23 mouse cellular contexts compared by ENCODE assay signal in the genomic region with DNA sequence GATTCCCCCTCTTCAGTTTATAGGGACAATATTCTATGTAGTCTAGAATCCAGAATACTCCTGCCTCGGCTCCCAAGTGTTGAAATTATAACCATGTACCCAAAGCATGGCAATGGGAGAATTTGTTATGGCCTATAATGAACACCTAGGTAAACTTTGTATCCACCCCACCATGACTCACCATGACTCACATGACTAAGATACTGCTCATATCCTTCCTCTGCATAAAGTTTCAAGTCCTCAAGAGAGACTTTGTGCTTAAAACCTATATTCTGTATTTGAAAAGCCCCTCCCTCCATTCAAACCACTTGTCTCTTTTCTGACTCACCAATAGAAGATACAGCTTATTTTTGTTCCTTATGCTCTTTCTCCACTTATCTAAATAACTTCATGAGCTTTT. TPM values are rescaled to one million over a fixed set of nuclear protein-coding genes. Genes with fewer than 3 reads are reported as not detected.
DNase-seq lines count a peak whose midpoint lies in the region; ATAC-seq and TF ChIP-seq lines count a peak whose summit lies in the region.
"Had no signal": no experiment of that assay in that cellular context is flagged by ENCODE, and none has a peak within 500 bp of the region (broad histone marks: within the 10 kb centered on the region; RNA-seq: fewer than 3 reads in every experiment).

No protein-coding gene starts in this region.

- H3K27ac ChIP-seq in MEL (ENCODE audit: control insufficient read depth, low read depth, low read length) = peak overlapping the region; percentile 21
- H3K27ac ChIP-seq in intestine, embryonic 15.5 days = no peak overlapping the region
- H3K27ac ChIP-seq in stomach, postnatal 0 days (replicated peaks) = no peak overlapping the region
- H3K27ac ChIP-seq: embryonic facial prominence, embryonic 12.5 days; forebrain, embryonic 12.5 days; heart, embryonic 10.5 days; hindbrain, embryonic 10.5 days; hindbrain, embryonic 14.5 days had no signal

- WGBS in intestine, embryonic 15.5 days = 86% methylated on average over 1 of the region's 1 CpGs
- 77% methylated on average over 1 of the region's 1 CpGs for WGBS in stomach, postnatal 0 days

- peaks cover 22 to 34% of the 10 kb centered on the region in 2 experiments for H3K36me3 ChIP-seq in MEL (ENCODE audit: control insufficient read depth in 1 of 2, insufficient read depth in 2 of 2, low read length in 2 of 2)
- peaks cover 42% of the 10 kb centered on the region for H3K36me3 ChIP-seq in intestine, embryonic 15.5 days
- peaks cover 33% of the 10 kb centered on the region for H3K36me3 ChIP-seq in stomach, postnatal 0 days (ENCODE audit: control insufficient read depth, insufficient read depth, low read length)

- TF ChIP-seq EP300 in MEL (IDR thresholded peaks at IDR 0.05; ENCODE audit: low read depth in 1 of 2, low read length in 2 of 2) = no peak
- no peak for TF ChIP-seq EP300 in stomach, postnatal 0 days (optimal IDR thresholded peaks at IDR 0.05)

- no peak overlapping the region for H3K4me3 ChIP-seq in MEL (ENCODE audit: control insufficient read depth in 1 of 2, insufficient read depth in 1 of 2, low read depth in 2 of 2, low read length in 2 of 2)
- H3K4me3 ChIP-seq in intestine, embryonic 15.5 days (replicated peaks) = no peak overlapping the region
- no peak overlapping the region for H3K4me3 ChIP-seq in stomach, postnatal 0 days (ENCODE audit: low read depth, low read length)
- H3K4me3 ChIP-seq: embryonic facial prominence, embryonic 12.5 days; forebrain, embryonic 12.5 days; heart, embryonic 10.5 days; hindbrain, embryonic 10.5 days had no signal

- no peak for TF ChIP-seq RAD21 in MEL (IDR thresholded peaks at IDR 0.05; ENCODE audit: low read depth, low read length)

- H3K79me2 ChIP-seq in MEL (ENCODE audit: control insufficient read depth, insufficient read depth, low read length, poor library complexity) = peaks cover 2% of the 10 kb centered on the region; the same call in 1 of the 2 replicates

- H3K4me2 ChIP-seq in intestine, embryonic 15.5 days (replicated peaks) = no peak overlapping the region
- no peak overlapping the region for H3K4me2 ChIP-seq in stomach, postnatal 0 days (replicated peaks; ENCODE audit: low read depth)
- H3K4me2 ChIP-seq: embryonic facial prominence, embryonic 12.5 days; forebrain, embryonic 12.5 days; hindbrain, embryonic 14.5 days had no signal

- TF ChIP-seq CTCF in MEL (IDR thresholded peaks at IDR 0.05 in 2 of 3, conservative IDR thresholded peaks at IDR 0.05 in 1 of 3; ENCODE audit: control insufficient read depth in 1 of 3, insufficient read depth in 1 of 3, low read depth in 2 of 3, low read length in 3 of 3, poor library complexity in 1 of 3, severe bottlenecking in 1 of 3) = no peak
- no peak for TF ChIP-seq CTCF in stomach, postnatal 0 days (IDR thresholded peaks at IDR 0.05; ENCODE audit: low read depth)

- H3K27me3 ChIP-seq in MEL (ENCODE audit: control insufficient read depth in 1 of 2, insufficient read depth in 2 of 2, low read length in 2 of 2) = no peaks in the 10 kb centered on the region
- no peaks in the 10 kb centered on the region for H3K27me3 ChIP-seq in intestine, embryonic 15.5 days (replicated peaks)
- H3K27me3 ChIP-seq in stomach, postnatal 0 days (ENCODE audit: control insufficient read depth, insufficient read depth, low read length) = no peaks in the 10 kb centered on the region
- H3K27me3 ChIP-seq: embryonic facial prominence, embryonic 12.5 days; forebrain, embryonic 12.5 days had no signal

- H3K9ac ChIP-seq in MEL (ENCODE audit: control insufficient read depth, low read depth, low read length, poor library complexity, severe bottlenecking) = no peak overlapping the region
- H3K9ac ChIP-seq in intestine, embryonic 15.5 days = no peak overlapping the region
- no peak overlapping the region for H3K9ac ChIP-seq in stomach, postnatal 0 days (ENCODE audit: low read length)
- H3K9ac ChIP-seq: embryonic facial prominence, embryonic 12.5 days; forebrain, embryonic 12.5 days; hindbrain, embryonic 14.5 days had no signal

- peaks cover 11 to 14% of the 10 kb centered on the region in 2 experiments for H3K4me1 ChIP-seq in MEL (ENCODE audit: control insufficient read depth in 1 of 2, insufficient read depth in 2 of 2, low read length in 2 of 2)
- H3K4me1 ChIP-seq in intestine, embryonic 15.5 days (replicated peaks) = no peaks in the 10 kb centered on the region
- no peaks in the 10 kb centered on the region for H3K4me1 ChIP-seq in stomach, postnatal 0 days (replicated peaks; ENCODE audit: control insufficient read depth, insufficient read depth)
- H3K4me1 ChIP-seq: embryonic facial prominence, embryonic 12.5 days; forebrain, embryonic 12.5 days; hindbrain, embryonic 10.5 days had no signal

- no peaks in the 10 kb centered on the region for H3K9me3 ChIP-seq in MEL (replicated peaks; ENCODE audit: insufficient read depth, low read length)
- H3K9me3 ChIP-seq in intestine, embryonic 15.5 days = no peaks in the 10 kb centered on the region
- H3K9me3 ChIP-seq in stomach, postnatal 0 days (ENCODE audit: control insufficient read depth, low read length) = no peaks in the 10 kb centered on the region
- H3K9me3 ChIP-seq: embryonic facial prominence, embryonic 12.5 days; forebrain, embryonic 12.5 days; G1E; heart, embryonic 10.5 days; hindbrain, embryonic 10.5 days had no signal

- intact Hi-C loops in heart, postnatal 36 days (cut with DNase I) = no loop called here

- DNase-seq in 3T3-L1 (ENCODE audit: low read depth, low spot score) (peak; percentile 82), MEL (ENCODE audit: low read depth, low spot score) (peak; percentile 41)
- no peak for DNase-seq in stomach, postnatal 0 days (ENCODE audit: low spot score)
- DNase-seq in Muller cell, postnatal 12 days (ENCODE audit: inconsistent ontology term) = no peak
- no peak for DNase-seq in heart, postnatal 36 days
- DNase-seq in urinary bladder, postnatal 14 days (ENCODE audit: low spot score) = no peak
- DNase-seq: adrenal gland, adult 8-10 months; adrenal gland, postnatal 36 days; cerebellum, adult 11 months; cerebellum, adult 8-10 months; cerebellum, postnatal 14 days; gastrocnemius, postnatal 10 days; heart, adult 18-20 months; heart, postnatal 14 days had no signal

- peak; percentile 51; the same call in 1 of the 2 replicates for ATAC-seq in intestine, embryonic 15.5 days
- 0 out of 2 replicates have a peak, but pooled peaks have one; percentile 45 for ATAC-seq in stomach, postnatal 0 days (ENCODE audit: low FRiP score, low TSS enrichment)
- ATAC-seq: CD4-positive, CD25-positive, alpha-beta regulatory T cell, adult 4 months; forebrain, embryonic 16.5 days had no signal

- TF ChIP-seq POLR2A in MEL (IDR thresholded peaks at IDR 0.05; ENCODE audit: control insufficient read depth in 1 of 2, insufficient read depth in 1 of 2, low read depth in 1 of 2, low read length in 2 of 2, poor library complexity in 1 of 2) = no peak

TF ChIP-seq in MEL, 35 proteins besides CTCF, POLR2A, EP300 and RAD21:
- TF ChIP-seq USF2 (IDR thresholded peaks at IDR 0.05; ENCODE audit: borderline replicate concordance in 1 of 2, insufficient read depth in 1 of 2, low read depth in 1 of 2, low read length in 2 of 2) (no peak), POLR2AphosphoS5 (IDR thresholded peaks at IDR 0.05; ENCODE audit: borderline replicate concordance, low read depth, low read length) (no peak), CHD1 (IDR thresholded peaks at IDR 0.05; ENCODE audit: low read depth, low read length) (no peak), NRF1 (IDR thresholded peaks at IDR 0.05; ENCODE audit: insufficient read depth, low read depth, low read length, poor library complexity, severe bottlenecking) (no peak), UBTF (IDR thresholded peaks at IDR 0.05; ENCODE audit: borderline replicate concordance, insufficient read depth, low read depth, low read length) (no peak), JUND (IDR thresholded peaks at IDR 0.05; ENCODE audit: low read depth, low read length) (no peak), NELFE (IDR thresholded peaks at IDR 0.05; ENCODE audit: low read depth, low read length) (no peak), ZC3H11A (IDR thresholded peaks at IDR 0.05; ENCODE audit: low read depth, low read length) (no peak), ETS1 (IDR thresholded peaks at IDR 0.05; ENCODE audit: low read depth, low read length) (no peak), MAZ (IDR thresholded peaks at IDR 0.05; ENCODE audit: low read depth, low read length) (no peak), TCF12 (IDR thresholded peaks at IDR 0.05; ENCODE audit: low read depth, low read length) (no peak), GABPA (IDR thresholded peaks at IDR 0.05; ENCODE audit: low read depth, low read length) (no peak), MAX (IDR thresholded peaks at IDR 0.05; ENCODE audit: low read length) (no peak), GATA1 (IDR thresholded peaks at IDR 0.05; ENCODE audit: low read depth, low read length) (no peak), MYB (IDR thresholded peaks at IDR 0.05; ENCODE audit: low read depth, low read length) (no peak), ZKSCAN1 (IDR thresholded peaks at IDR 0.05; ENCODE audit: low read depth, low read length) (no peak)

RNA-seq across cellular contexts. Expression of a gene that starts 17.8 kb away (rescaled TPM):
- 68.3 and 82.3 TPM in 2 replicates for total RNA-seq in MEL (2012; rRNA removed)
- polyA plus RNA-seq in MEL (2012; ENCODE audit: insufficient read depth in 1 of 2, insufficient read length in 2 of 2, low read depth in 1 of 2, low replicate concordance in 2 of 2, missing spikeins in 1 of 2) = 100 to 1,000 TPM in 1 of 2 experiments, not detected in 1; 134 TPM
- 82.4 and 84.9 TPM in 2 replicates for polyA plus RNA-seq in intestine, embryonic 15.5 days (2015; fragmentation: Nextera tagmentation; extraction: Ambion mirVana)
- polyA plus RNA-seq in stomach, postnatal 0 days (2015; fragmentation: Nextera tagmentation; extraction: Ambion mirVana) = 53.2 and 56.2 TPM in 2 replicates
- total RNA-seq in heart, postnatal 36 days (2021) = 10 to 100 TPM; 50.6 to 56.1 TPM

RNA-seq across cellular contexts. Expression of a gene that starts 32.0 kb away (rescaled TPM):
- total RNA-seq in MEL (2012; rRNA removed) = 12.5 and 13.1 TPM in 2 replicates
- polyA plus RNA-seq in MEL (2012; ENCODE audit: insufficient read depth in 1 of 2, insufficient read length in 2 of 2, low read depth in 1 of 2, low replicate concordance in 2 of 2, missing spikeins in 1 of 2) = 10 to 100 TPM in 1 of 2 experiments, not detected in 1; 19.9 TPM
- 69.5 and 70.7 TPM in 2 replicates for polyA plus RNA-seq in intestine, embryonic 15.5 days (2015; fragmentation: Nextera tagmentation; extraction: Ambion mirVana)
- polyA plus RNA-seq in stomach, postnatal 0 days (2015; fragmentation: Nextera tagmentation; extraction: Ambion mirVana) = 46.8 and 50.7 TPM in 2 replicates
- 10 to 100 TPM; 41.5 to 44.5 TPM for total RNA-seq in heart, postnatal 36 days (2021)

Comparison
In these comparisons a context has a peak if more than half of its experiments do, and no peak if none do; other contexts are left out.
1. DNase-seq: peak in 3T3-L1 (single experiment) and MEL (single experiment); none in stomach, postnatal 0 days (single experiment), Muller cell, postnatal 12 days (single experiment), heart, postnatal 36 days (0 of 2) and urinary bladder, postnatal 14 days (single experiment).